Mouse (Mus musculus): ENCODE measurements around the gene C1qtnf6. TPM values are rescaled to one million over a fixed set of nuclear protein-coding genes. Genes with fewer than 3 reads are reported as not detected.

Gene C1qtnf6
- polyA plus RNA-seq, 1 experiment from 2014 or later: 22.9 TPM

- 42% methylated on average over 11 of the region's 11 CpGs for WGBS
- Histone ChIP-seq H3K9ac (peak overlapping the region; percentile 64), H3K27ac (peak overlapping the region; percentile 86), H3K9me3 (no peaks in the 10 kb centered on the region), H3K4me2 (replicated peaks) (peak overlapping the region; percentile 63), H3K4me3 (peak overlapping the region; percentile 37), H3K4me1 (peaks cover 35% of the 10 kb centered on the region), H3K36me3 (no peaks in the 10 kb centered on the region), H3K27me3 (no peaks in the 10 kb centered on the region)
- ATAC-seq (ENCODE audit: insufficient number of reproducible peaks, insufficient read depth, low FRiP score, low TSS enrichment): no peak
Measured at GRCm38 (mm10) chr15:78528726-78529411, 2.3 kb downstream of the C1qtnf6 start.

GRCm38 (mm10) chr15:78527973-78528372, 3.2 kb downstream of the C1qtnf6 start:
- Histone ChIP-seq H3K4me3 (no peak overlapping the region), H3K36me3 (no peaks in the 10 kb centered on the region), H3K4me2 (replicated peaks) (no peak overlapping the region), H3K4me1 (peaks cover 35% of the 10 kb centered on the region), H3K9me3 (no peaks in the 10 kb centered on the region), H3K9ac (no peak overlapping the region), H3K27me3 (no peaks in the 10 kb centered on the region), H3K27ac (no peak overlapping the region)
- no peak for ATAC-seq (ENCODE audit: insufficient number of reproducible peaks, insufficient read depth, low FRiP score, low TSS enrichment)
- 74% methylated on average over 7 of the region's 7 CpGs for WGBS

GRCm38 (mm10) chr15:78524163-78524562, 7.1 kb downstream of the C1qtnf6 start:
- Histone ChIP-seq H3K4me3 (no peak overlapping the region), H3K4me2 (replicated peaks) (no peak overlapping the region), H3K27ac (no peak overlapping the region), H3K9ac (no peak overlapping the region), H3K27me3 (no peaks in the 10 kb centered on the region), H3K4me1 (peaks cover 13% of the 10 kb centered on the region), H3K36me3 (no peaks in the 10 kb centered on the region), H3K9me3 (no peaks in the 10 kb centered on the region)
- no peak for ATAC-seq (ENCODE audit: insufficient number of reproducible peaks, insufficient read depth, low FRiP score, low TSS enrichment)
- 92% methylated on average over 5 of the region's 5 CpGs for WGBS

- no peak overlapping the region for H3K9ac ChIP-seq
- no peak overlapping the region for H3K4me2 ChIP-seq (replicated peaks)
- ATAC-seq (ENCODE audit: insufficient number of reproducible peaks, insufficient read depth, low FRiP score, low TSS enrichment): no peak
- H3K36me3 ChIP-seq: no peaks in the 10 kb centered on the region
- H3K4me1 ChIP-seq: peaks cover 8% of the 10 kb centered on the region; the same call in 1 of the 2 replicates
- no peak overlapping the region for H3K27ac ChIP-seq
- no peak overlapping the region for H3K4me3 ChIP-seq
- H3K9me3 ChIP-seq: no peaks in the 10 kb centered on the region
- WGBS: 79% methylated on average over 6 of the region's 6 CpGs
- H3K27me3 ChIP-seq: no peaks in the 10 kb centered on the region
Measured at GRCm38 (mm10) chr15:78521892-78522291, 9.3 kb downstream of the C1qtnf6 start.

GRCm38 (mm10) chr15:78521331-78521730, 9.9 kb downstream of the C1qtnf6 start:
- no peaks in the 10 kb centered on the region for H3K27me3 ChIP-seq
- H3K4me1 ChIP-seq: peaks cover 14% of the 10 kb centered on the region

GRCm38 (mm10) chr15:78520112-78520715, 11.0 kb downstream of the C1qtnf6 start:
- no peak for ATAC-seq (ENCODE audit: insufficient number of reproducible peaks, insufficient read depth, low FRiP score, low TSS enrichment)
- WGBS: 69% methylated on average over 13 of the region's 13 CpGs
- no peaks in the 10 kb centered on the region for H3K36me3 ChIP-seq
- no peak overlapping the region for H3K27ac ChIP-seq
- H3K4me3 ChIP-seq: no peak overlapping the region
- no peak overlapping the region for H3K4me2 ChIP-seq (replicated peaks)
- no peak overlapping the region for H3K9ac ChIP-seq
- no peaks in the 10 kb centered on the region for H3K9me3 ChIP-seq
- H3K4me1 ChIP-seq: peaks cover 22% of the 10 kb centered on the region
- H3K27me3 ChIP-seq: no peaks in the 10 kb centered on the region

More at GRCm38 (mm10) chr15:78521331-78521730, 9.9 kb downstream of the C1qtnf6 start:
- Histone ChIP-seq H3K27ac (no peak overlapping the region), H3K36me3 (no peaks in the 10 kb centered on the region), H3K9me3 (no peaks in the 10 kb centered on the region), H3K4me3 (no peak overlapping the region), H3K9ac (no peak overlapping the region), H3K4me2 (replicated peaks) (no peak overlapping the region)
- ATAC-seq (ENCODE audit: insufficient number of reproducible peaks, insufficient read depth, low FRiP score, low TSS enrichment): no peak
- WGBS: 62% methylated on average over 8 of the region's 8 CpGs

- WGBS: 55% methylated on average over 7 of the region's 7 CpGs
- H3K27me3 ChIP-seq: no peaks in the 10 kb centered on the region
- H3K27ac ChIP-seq: no peak overlapping the region
- H3K4me3 ChIP-seq: no peak overlapping the region
- no peak overlapping the region for H3K4me2 ChIP-seq (replicated peaks)
- H3K4me1 ChIP-seq: peaks cover 28% of the 10 kb centered on the region
- H3K9me3 ChIP-seq: no peaks in the 10 kb centered on the region
- no peak for ATAC-seq (ENCODE audit: insufficient number of reproducible peaks, insufficient read depth, low FRiP score, low TSS enrichment)
- H3K9ac ChIP-seq: no peak overlapping the region
- H3K36me3 ChIP-seq: no peaks in the 10 kb centered on the region
Measured at GRCm38 (mm10) chr15:78518221-78518620, 13.0 kb downstream of the C1qtnf6 start.

- 51% methylated on average over 6 of the region's 6 CpGs for WGBS
- Histone ChIP-seq H3K4me1 (peaks cover 28% of the 10 kb centered on the region), H3K4me2 (replicated peaks) (no peak overlapping the region)
Measured at GRCm38 (mm10) chr15:78515759-78516158, 15.5 kb downstream of the C1qtnf6 start.

GRCm38 (mm10) chr15:78514393-78515146, 16.6 kb downstream of the C1qtnf6 start:
- 26% methylated on average over 7 of the region's 7 CpGs for WGBS
- Histone ChIP-seq H3K9me3 (no peaks in the 10 kb centered on the region), H3K4me3 (no peak overlapping the region), H3K4me1 (peaks cover 31% of the 10 kb centered on the region), H3K27ac (peak overlapping the region; percentile 33), H3K4me2 (replicated peaks) (no peak overlapping the region), H3K27me3 (no peaks in the 10 kb centered on the region), H3K36me3 (no peaks in the 10 kb centered on the region), H3K9ac (peak overlapping the region; percentile 25; the same call in 1 of the 2 replicates)
- 0 out of 2 replicates have a peak, but pooled peaks have one; percentile 16 for ATAC-seq (ENCODE audit: insufficient number of reproducible peaks, insufficient read depth, low FRiP score, low TSS enrichment)

More at GRCm38 (mm10) chr15:78515759-78516158, 15.5 kb downstream of the C1qtnf6 start:
- no peak for ATAC-seq (ENCODE audit: insufficient number of reproducible peaks, insufficient read depth, low FRiP score, low TSS enrichment)
- H3K27ac ChIP-seq: peak overlapping the region; percentile 33
- H3K27me3 ChIP-seq: no peaks in the 10 kb centered on the region
- H3K9me3 ChIP-seq: no peaks in the 10 kb centered on the region
- H3K9ac ChIP-seq: no peak overlapping the region
- H3K36me3 ChIP-seq: no peaks in the 10 kb centered on the region
- no peak overlapping the region for H3K4me3 ChIP-seq

- Histone ChIP-seq H3K36me3 (no peaks in the 10 kb centered on the region), H3K9me3 (no peaks in the 10 kb centered on the region), H3K27ac (no peak overlapping the region), H3K9ac (no peak overlapping the region), H3K4me2 (replicated peaks) (no peak overlapping the region), H3K4me1 (peaks cover 31% of the 10 kb centered on the region), H3K27me3 (no peaks in the 10 kb centered on the region), H3K4me3 (no peak overlapping the region)
- 85% methylated on average over 14 of the region's 14 CpGs for WGBS
- ATAC-seq (ENCODE audit: insufficient number of reproducible peaks, insufficient read depth, low FRiP score, low TSS enrichment): no peak
Measured at GRCm38 (mm10) chr15:78513019-78513418, 18.2 kb downstream of the C1qtnf6 start.

GRCm38 (mm10) chr15:78511951-78512350, 19.3 kb downstream of the C1qtnf6 start:
- Histone ChIP-seq H3K9ac (no peak overlapping the region), H3K4me1 (peaks cover 30% of the 10 kb centered on the region), H3K4me3 (no peak overlapping the region), H3K27me3 (no peaks in the 10 kb centered on the region), H3K4me2 (replicated peaks) (no peak overlapping the region), H3K9me3 (no peaks in the 10 kb centered on the region), H3K36me3 (no peaks in the 10 kb centered on the region), H3K27ac (no peak overlapping the region)
- ATAC-seq (ENCODE audit: insufficient number of reproducible peaks, insufficient read depth, low FRiP score, low TSS enrichment): no peak
- WGBS: 75% methylated on average over 7 of the region's 7 CpGs

All from embryonic facial prominence, embryonic 12.5 days (tissue).